Mouse (Mus musculus) liver, postnatal 0 days (tissue): Measurements from ENCODE around the gene H2-Oa. TPM values are rescaled to one million over a fixed set of nuclear protein-coding genes. Genes with fewer than 3 reads are reported as not detected.

Source experiments
- ATAC-seq: fragments of 200-750 bp; cut with Nextera tagmentation; 2 replicates; pipeline ENCODE4 v1.8.0; 2017; ENCODE audit warnings: mild to moderate bottlenecking, moderate library complexity
- DNase-seq: peaks from one replicate; pipeline ENCODE4 v3.0.0-alpha.2; 2016
- H3K27ac ChIP-seq: fragments of 300-500 bp; sonication (generic); 2 replicates; pipeline ENCODE4 v1.5.1; 2014; ENCODE audit warnings: antibody characterized with exemption, moderate library complexity, mild to moderate bottlenecking, low read depth
- H3K27me3 ChIP-seq: fragments of 300-500 bp; sonication (generic); 2 replicates; pipeline ENCODE4 v1.6.1; 2014; ENCODE audit warnings: low read length, control low read depth, mixed read lengths; ENCODE audit not compliant: insufficient read depth
- H3K36me3 ChIP-seq: fragments of 300-500 bp; sonication (generic); replicated peaks from 2 replicates; pipeline ENCODE4 v1.6.1; 2014; ENCODE audit warnings: mild to moderate bottlenecking, control low read depth, low read length, moderate library complexity, mixed read lengths; ENCODE audit not compliant: insufficient read depth
- H3K4me1 ChIP-seq: fragments of 300-500 bp; sonication (generic); 2 replicates; pipeline ENCODE4 v1.6.1; 2014; ENCODE audit warnings: antibody characterized with exemption, mild to moderate bottlenecking, control low read depth; ENCODE audit not compliant: insufficient read depth
- H3K4me2 ChIP-seq: fragments of 300-500 bp; sonication (generic); 2 replicates; pipeline ENCODE4 v1.6.1; 2014; ENCODE audit warnings: low read depth, mild to moderate bottlenecking, low read length, moderate library complexity, mixed read lengths
- H3K4me3 ChIP-seq: fragments of 300-500 bp; sonication (generic); 2 replicates; pipeline ENCODE4 v1.5.1; 2014; ENCODE audit warnings: low read depth, low read length
- H3K9ac ChIP-seq: fragments of 300-500 bp; sonication (generic); replicated peaks from 2 replicates; pipeline ENCODE4 v1.6.1; 2014; ENCODE audit warnings: mild to moderate bottlenecking, moderate library complexity
- H3K9me3 ChIP-seq: fragments of 300-500 bp; sonication (generic); 2 replicates; pipeline ENCODE4 v1.6.1; 2016; ENCODE audit warnings: mild to moderate bottlenecking, control low read depth, low read length, mixed read lengths
- CTCF ChIP-seq: sonication (generic); IDR thresholded peaks from 2 replicates; pipeline ENCODE4 v1.5.1; 2016; ENCODE audit warnings: antibody characterized with exemption, low read depth
- EP300 ChIP-seq: IDR thresholded peaks from 2 replicates; pipeline ENCODE4 v1.6.1; 2016; ENCODE audit warnings: antibody characterized with exemption, low read depth, mild to moderate bottlenecking
- WGBS: fragments of 180-500 bp; shearing (Covaris S2); extraction: QIAGEN DNeasy Blood & Tissue Kit; methylation state at CpG from one replicate; pipeline ENCODE4 v1.1.7; 2014; ENCODE audit not compliant: insufficient replicate concordance; 5-methylcytosine and 5-hydroxymethylcytosine counted together
- polyA plus RNA-seq: library from polyadenylated mRNA; unstranded; fragments of >200 nt; fragmentation: Nextera tagmentation; extraction: Ambion mirVana; gene quantifications from 2 replicates; pipeline ENCODE4 v1.2.1, GENCODE M21; 2015

Gene H2-Oa
- polyA plus RNA-seq, 1 experiment from 2014 or later: 0.85 TPM

- TF ChIP-seq CTCF (peak; percentile 25), EP300 (no peak)
- H3K27ac ChIP-seq: no peak overlapping the region
- H3K36me3 ChIP-seq: no peaks in the 10 kb centered on the region
- H3K4me2 ChIP-seq: no peak overlapping the region
- WGBS: 33% methylated on average over 13 of the region's 13 CpGs
- no peak overlapping the region for H3K4me3 ChIP-seq
- H3K9me3 ChIP-seq: no peaks in the 10 kb centered on the region
- no peak overlapping the region for H3K9ac ChIP-seq
- H3K27me3 ChIP-seq: 0 out of 2 replicates have a peak, but pooled peaks cover 4% of the 10 kb centered on the region
- peaks cover 36% of the 10 kb centered on the region for H3K4me1 ChIP-seq
- DNase-seq (no peak), ATAC-seq (no peak)
Measured at GRCm38 (mm10) chr17:34128264-34128937, 36.3 kb downstream of the H2-Oa start.

GRCm38 (mm10) chr17:34128944-34129791 lies 37.0 kb downstream of the H2-Oa start:
- Histone ChIP-seq H3K27ac (no peak overlapping the region), H3K4me2 (no peak overlapping the region), H3K4me3 (no peak overlapping the region), H3K4me1 (peaks cover 31% of the 10 kb centered on the region), H3K27me3 (0 out of 2 replicates have a peak, but pooled peaks cover 4% of the 10 kb centered on the region), H3K9ac (no peak overlapping the region), H3K9me3 (no peaks in the 10 kb centered on the region), H3K36me3 (no peaks in the 10 kb centered on the region)
- no peak for DNase-seq
- ATAC-seq: no peak
- 20% methylated on average over 18 of the region's 18 CpGs for WGBS
- TF ChIP-seq CTCF: peak; percentile 34
- TF ChIP-seq EP300: no peak

GRCm38 (mm10) chr17:34130073-34130947 lies 38.2 kb downstream of the H2-Oa start:
- H3K4me2 ChIP-seq: no peak overlapping the region
- 64% methylated on average over 19 of the region's 19 CpGs for WGBS
- H3K4me1 ChIP-seq: peaks cover 27% of the 10 kb centered on the region
- no peak overlapping the region for H3K9ac ChIP-seq
- no peak for ATAC-seq
- no peak overlapping the region for H3K27ac ChIP-seq
- H3K27me3 ChIP-seq: 0 out of 2 replicates have a peak, but pooled peaks cover 4% of the 10 kb centered on the region
- no peaks in the 10 kb centered on the region for H3K36me3 ChIP-seq
- TF ChIP-seq EP300 (no peak), CTCF (no peak)
- no peaks in the 10 kb centered on the region for H3K9me3 ChIP-seq
- H3K4me3 ChIP-seq: no peak overlapping the region
- DNase-seq: no peak

DNA sequence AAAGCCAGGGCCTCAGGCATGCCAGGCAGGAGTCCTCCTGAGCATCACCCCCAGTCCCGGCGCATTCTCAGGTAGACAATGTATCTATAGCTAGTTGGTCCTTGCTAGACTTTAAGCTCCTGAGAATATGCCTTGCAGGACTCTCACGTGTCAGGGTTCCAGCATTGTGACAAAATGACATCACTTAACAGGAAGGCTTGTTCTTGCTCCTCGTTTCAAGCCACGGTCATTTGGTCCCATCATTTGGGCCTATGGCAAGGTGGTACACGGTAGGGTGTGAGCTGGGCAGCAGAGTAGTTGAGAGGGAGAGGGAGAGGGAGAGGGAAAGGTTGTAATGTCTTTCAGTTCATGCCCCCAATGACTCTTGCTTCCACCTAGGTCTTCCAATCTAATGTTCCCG lies 39.8 kb downstream of the H2-Oa start:
- Histone ChIP-seq H3K27ac (no peak overlapping the region), H3K9ac (no peak overlapping the region), H3K36me3 (no peaks in the 10 kb centered on the region), H3K4me3 (no peak overlapping the region), H3K4me1 (peaks cover 32% of the 10 kb centered on the region), H3K27me3 (peaks cover 6% of the 10 kb centered on the region; the same call in 1 of the 2 replicates), H3K4me2 (no peak overlapping the region), H3K9me3 (no peaks in the 10 kb centered on the region)
- ATAC-seq: no peak
- no peak for DNase-seq
- WGBS: 76% methylated on average over 7 of the region's 7 CpGs
- TF ChIP-seq EP300 (no peak), CTCF (no peak)

DNA sequence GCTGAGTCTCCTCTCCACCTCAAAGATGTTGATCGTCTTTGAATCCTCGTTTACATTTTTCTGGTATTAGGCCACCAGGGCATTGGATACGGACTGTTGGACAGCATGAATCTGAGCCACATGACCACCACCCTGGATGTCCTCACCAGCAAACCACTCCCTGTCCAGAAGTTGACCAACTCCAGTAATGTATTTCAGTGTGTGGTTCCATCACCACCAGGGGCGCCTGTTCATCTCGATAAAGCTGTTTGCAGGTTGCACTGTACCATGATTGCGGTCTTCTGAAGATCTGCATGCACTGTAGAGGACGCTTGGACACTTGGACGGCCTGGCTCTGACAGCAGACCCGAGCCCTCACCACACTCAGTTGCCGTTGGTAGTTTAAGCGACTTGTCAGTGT lies 41.1 kb downstream of the H2-Oa start:
- H3K27ac ChIP-seq: no peak overlapping the region
- no peak for DNase-seq
- WGBS: 76% methylated on average over 11 of the region's 11 CpGs
- TF ChIP-seq CTCF (peak; percentile 43), EP300 (no peak)
- peaks cover 22% of the 10 kb centered on the region for H3K4me1 ChIP-seq
- no peak for ATAC-seq
- no peak overlapping the region for H3K4me3 ChIP-seq
- no peaks in the 10 kb centered on the region for H3K9me3 ChIP-seq
- H3K9ac ChIP-seq: no peak overlapping the region
- H3K36me3 ChIP-seq: no peaks in the 10 kb centered on the region
- peaks cover 12% of the 10 kb centered on the region; the same call in 1 of the 2 replicates for H3K27me3 ChIP-seq
- no peak overlapping the region for H3K4me2 ChIP-seq

- peaks cover 15% of the 10 kb centered on the region for H3K27me3 ChIP-seq
- TF ChIP-seq EP300 (no peak), CTCF (no peak)
- no peak overlapping the region for H3K4me2 ChIP-seq
- no peaks in the 10 kb centered on the region for H3K9me3 ChIP-seq
- H3K9ac ChIP-seq: no peak overlapping the region
- ATAC-seq: no peak
- no peak overlapping the region for H3K4me3 ChIP-seq
- no peaks in the 10 kb centered on the region for H3K36me3 ChIP-seq
- 80% methylated on average over 3 of the region's 3 CpGs for WGBS
- H3K27ac ChIP-seq: no peak overlapping the region
- peaks cover 13% of the 10 kb centered on the region for H3K4me1 ChIP-seq
- no peak for DNase-seq
Measured at GRCm38 (mm10) chr17:34134451-34134850, 42.3 kb downstream of the H2-Oa start.
